ENCODE assay signal across 9 mouse cellular contexts in genomic region chr16:87128230-87128629, GRCm38 (mm10).
DNase-seq lines count a peak whose midpoint lies in the region; ATAC-seq and TF ChIP-seq lines count a peak whose summit lies in the region.
"Had no signal": no experiment of that assay in that cellular context is flagged by ENCODE, and none has a peak within 500 bp of the region (broad histone marks: within the 10 kb centered on the region; RNA-seq: fewer than 3 reads in every experiment).

No protein-coding gene starts in this region.

- ATAC-seq in intestine, embryonic 16.5 days, result peak; percentile 33; the same call in 1 of the 2 replicates
- no peak for ATAC-seq in megakaryocyte, adult 5-6 weeks (ENCODE audit: poor library complexity, severe bottlenecking)

- TF ChIP-seq CTCF in E14TG2a.4 (conservative IDR thresholded peaks at IDR 0.05; ENCODE audit: low read length), result no peak
- TF ChIP-seq CTCF in liver, adult 2 months (IDR thresholded peaks at IDR 0.05; ENCODE audit: low read depth, low read length), result no peak

- peaks cover 13% of the 10 kb centered on the region for H3K4me1 ChIP-seq in E14TG2a.4 (replicated peaks; ENCODE audit: low read depth, low read length)
- H3K4me1 ChIP-seq in intestine, embryonic 16.5 days (ENCODE audit: control insufficient read depth, insufficient read depth, low read length), result no peaks in the 10 kb centered on the region
- no peaks in the 10 kb centered on the region for H3K4me1 ChIP-seq in liver, adult 2 months (ENCODE audit: control insufficient read depth, insufficient read depth, low read length)

- peak; percentile 28 for DNase-seq in adrenal gland, postnatal 10 days
- DNase-seq in adrenal gland, postnatal 4 days (ENCODE audit: low spot score in 2 of 2), result no peak
- DNase-seq in frontal cortex, postnatal 14 days (ENCODE audit: low spot score in 2 of 2), result peak; percentile 17 to 23
- peak; percentile 10 for DNase-seq in liver, adult 2 months (ENCODE audit: extremely low read depth, low read depth, low spot score)
- peak; percentile 32 for DNase-seq in right cerebral cortex, adult 18-20 months

- H3K4me2 ChIP-seq in intestine, embryonic 16.5 days (ENCODE audit: low read depth, low read length), result no peak overlapping the region
- H3K4me2 ChIP-seq: embryonic facial prominence, embryonic 13.5 days had no signal

- TF ChIP-seq POLR2A in liver, adult 2 months (IDR thresholded peaks at IDR 0.05; ENCODE audit: extremely low read depth, insufficient read depth, low read length), result no peak

- H3K36me3 ChIP-seq in E14TG2a.4 (ENCODE audit: insufficient read depth, low read length), result no peaks in the 10 kb centered on the region
- H3K36me3 ChIP-seq in intestine, embryonic 16.5 days (ENCODE audit: control insufficient read depth, insufficient read depth, low read length), result no peaks in the 10 kb centered on the region
- H3K36me3 ChIP-seq in liver, adult 2 months (ENCODE audit: control insufficient read depth, insufficient read depth, low read length), result no peaks in the 10 kb centered on the region
- H3K36me3 ChIP-seq: embryonic facial prominence, embryonic 13.5 days had no signal

- no peaks in the 10 kb centered on the region for H3K27me3 ChIP-seq in E14TG2a.4 (ENCODE audit: insufficient read depth, low read length)
- H3K27me3 ChIP-seq in intestine, embryonic 16.5 days (replicated peaks; ENCODE audit: control insufficient read depth, insufficient read depth, low read length), result no peaks in the 10 kb centered on the region
- H3K27me3 ChIP-seq in liver, adult 2 months (ENCODE audit: control insufficient read depth, insufficient read depth, low read length), result no peaks in the 10 kb centered on the region
- H3K27me3 ChIP-seq: embryonic facial prominence, embryonic 13.5 days had no signal

- H3K9me3 ChIP-seq in E14TG2a.4 (ENCODE audit: low read length), result no peaks in the 10 kb centered on the region
- H3K9me3 ChIP-seq in intestine, embryonic 16.5 days (ENCODE audit: control insufficient read depth, low read length), result no peaks in the 10 kb centered on the region
- H3K9me3 ChIP-seq: embryonic facial prominence, embryonic 13.5 days had no signal

- H3K4me3 ChIP-seq in E14TG2a.4 (replicated peaks; ENCODE audit: low read length), result peak overlapping the region; percentile 29
- H3K4me3 ChIP-seq in intestine, embryonic 16.5 days (ENCODE audit: low read length), result no peak overlapping the region
- no peak overlapping the region for H3K4me3 ChIP-seq in liver, adult 2 months (ENCODE audit: insufficient read depth, low read depth, low read length)
- H3K4me3 ChIP-seq: embryonic facial prominence, embryonic 13.5 days had no signal

- 69% methylated on average over 13 of the region's 13 CpGs for WGBS in intestine, embryonic 16.5 days
- 54% methylated on average over 13 of the region's 13 CpGs for WGBS in liver, adult 2 months

- no peak overlapping the region for H3K27ac ChIP-seq in intestine, embryonic 16.5 days (ENCODE audit: low read length)
- no peak overlapping the region for H3K27ac ChIP-seq in liver, adult 2 months (replicated peaks; ENCODE audit: insufficient read depth, low read depth, low read length)
- H3K27ac ChIP-seq: embryonic facial prominence, embryonic 13.5 days had no signal

- H3K79me2 ChIP-seq in liver, adult 2 months (ENCODE audit: control insufficient read depth, insufficient read depth, low read length), result no peaks in the 10 kb centered on the region

- no peak overlapping the region for H3K9ac ChIP-seq in intestine, embryonic 16.5 days (ENCODE audit: low read depth, low read length)
- H3K9ac ChIP-seq in liver, adult 2 months (ENCODE audit: low read depth, low read length), result no peak overlapping the region
- H3K9ac ChIP-seq: embryonic facial prominence, embryonic 13.5 days had no signal

Comparison
In these comparisons a context has a peak if more than half of its experiments do, and no peak if none do; other contexts are left out.
1. DNase-seq: peak in adrenal gland, postnatal 10 days (single experiment), frontal cortex, postnatal 14 days (2 of 2), liver, adult 2 months (single experiment) and right cerebral cortex, adult 18-20 months (single experiment); none in adrenal gland, postnatal 4 days (0 of 2).